2 mouse cellular contexts compared by ENCODE assay signal in the genomic region with DNA sequence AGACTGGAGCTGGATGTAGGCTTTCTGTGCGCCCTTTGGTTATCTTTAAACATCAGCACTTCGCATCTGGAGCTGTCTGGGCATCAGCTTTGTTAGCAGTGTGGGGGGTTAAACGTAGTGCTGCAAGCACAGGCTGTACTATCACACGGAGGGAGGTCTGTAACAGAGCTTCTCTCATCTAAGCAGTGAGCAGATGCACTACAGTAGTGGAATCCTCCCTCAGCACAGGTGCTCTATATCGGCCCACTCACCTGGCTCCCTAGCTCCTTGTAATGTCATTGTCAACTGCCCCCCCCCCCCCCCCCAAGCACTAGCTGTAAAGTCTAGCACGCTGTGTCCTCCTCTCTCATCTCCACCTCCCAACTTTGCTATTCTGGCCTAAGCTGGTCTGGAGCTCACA.
TF ChIP-seq lines count a peak whose summit lies in the region.

No protein-coding gene starts in this region.

TF ChIP-seq in ES-E14, 5 proteins besides CTCF, POLR2A, EP300 and RAD21:
- no peak for TF ChIP-seq CHD2 (IDR thresholded peaks at IDR 0.05; ENCODE audit: low read depth, low read length)
- no peak for TF ChIP-seq MAFK (IDR thresholded peaks at IDR 0.05; ENCODE audit: insufficient read depth, low read depth, low read length)
- TF ChIP-seq ZNF384 (IDR thresholded peaks at IDR 0.05; ENCODE audit: low read depth, low read length): no peak
- TF ChIP-seq ZC3H11A (IDR thresholded peaks at IDR 0.05; ENCODE audit: borderline replicate concordance, low read depth, low read length): no peak
- TF ChIP-seq HCFC1 (IDR thresholded peaks at IDR 0.05; ENCODE audit: borderline replicate concordance, insufficient read depth, low read length): no peak

TF ChIP-seq in myocyte, 11 proteins besides CTCF, POLR2A, EP300 and RAD21:
- TF ChIP-seq TCF12 (IDR thresholded peaks at IDR 0.05; ENCODE audit: insufficient read depth, poor library complexity, severe bottlenecking): no peak
- peak; percentile 18 for TF ChIP-seq POLR2AphosphoS2 (IDR thresholded peaks at IDR 0.05; ENCODE audit: insufficient read length, low read depth)
